Mouse (Mus musculus): ENCODE measurements at regions not wholly inside any gene's neighbourhood (a gene's known extent, or its start where the extent isn't known, plus 50 kb on each side); places are given as distances from the start of the nearest gene placed in this dataset.
A peak's percentile ranks its signal among the peaks of the same experiment; 100 is the strongest.

GRCm38 (mm10) chr7:133317511-133317910 is 193.4 kb upstream of the Ctbp2 start:
- H3K4me1 ChIP-seq, result peaks cover 27% of the 10 kb centered on the region
- no peak overlapping the region for H3K27ac ChIP-seq
- no peaks in the 10 kb centered on the region for H3K36me3 ChIP-seq
- no peaks in the 10 kb centered on the region for H3K27me3 ChIP-seq (ENCODE audit: insufficient read depth, poor library complexity, severe bottlenecking)
- no peak overlapping the region for H3K4me3 ChIP-seq
- H3K9me3 ChIP-seq, result peaks cover 3% of the 10 kb centered on the region; the same call in 1 of the 2 replicates
- no peak for DNase-seq (ENCODE audit: low spot score)

GRCm38 (mm10) chr7:133316701-133317475 is 192.7 kb upstream of the Ctbp2 start:
- Histone ChIP-seq H3K27ac (no peak overlapping the region), H3K4me1 (peaks cover 30% of the 10 kb centered on the region), H3K9me3 (peaks cover 3% of the 10 kb centered on the region; the same call in 1 of the 2 replicates), H3K36me3 (no peaks in the 10 kb centered on the region), H3K27me3 (ENCODE audit: insufficient read depth, poor library complexity, severe bottlenecking) (no peaks in the 10 kb centered on the region), H3K4me3 (no peak overlapping the region)
- WGBS, result 65% methylated on average over 9 of the region's 9 CpGs
- no peak for DNase-seq (ENCODE audit: low spot score)

GRCm38 (mm10) chr7:133315197-133316029 is 191.3 kb upstream of the Ctbp2 start:
- DNase-seq (ENCODE audit: low spot score), result no peak
- peaks cover 3% of the 10 kb centered on the region; the same call in 1 of the 2 replicates for H3K9me3 ChIP-seq
- peak overlapping the region; percentile 27 for H3K4me3 ChIP-seq
- no peak overlapping the region for H3K27ac ChIP-seq
- no peaks in the 10 kb centered on the region for H3K27me3 ChIP-seq (ENCODE audit: insufficient read depth, poor library complexity, severe bottlenecking)
- WGBS, result 22% methylated on average over 10 of the region's 10 CpGs
- H3K36me3 ChIP-seq, result no peaks in the 10 kb centered on the region
- peaks cover 30% of the 10 kb centered on the region for H3K4me1 ChIP-seq

- peaks cover 30% of the 10 kb centered on the region for H3K4me1 ChIP-seq
- 59% methylated on average over 5 of the region's 5 CpGs for WGBS
- no peak for DNase-seq (ENCODE audit: low spot score)
These were observed 189.0 kb upstream of the Ctbp2 start for GRCm38 (mm10) chr7:133313115-133313514.

GRCm38 (mm10) chr7:133311116-133311801 is 187.1 kb upstream of the Ctbp2 start:
- Histone ChIP-seq H3K9me3 (peaks cover 3% of the 10 kb centered on the region; the same call in 1 of the 2 replicates), H3K36me3 (no peaks in the 10 kb centered on the region), H3K27me3 (ENCODE audit: insufficient read depth, poor library complexity, severe bottlenecking) (no peaks in the 10 kb centered on the region), H3K4me3 (no peak overlapping the region), H3K4me1 (peaks cover 25% of the 10 kb centered on the region), H3K27ac (no peak overlapping the region)
- DNase-seq (ENCODE audit: low spot score), result no peak
- 63% methylated on average over 8 of the region's 9 CpGs for WGBS

More at GRCm38 (mm10) chr7:133313115-133313514, 189.0 kb upstream of the Ctbp2 start:
- no peak overlapping the region for H3K27ac ChIP-seq
- H3K4me3 ChIP-seq, result no peak overlapping the region
- peaks cover 3% of the 10 kb centered on the region; the same call in 1 of the 2 replicates for H3K9me3 ChIP-seq
- H3K36me3 ChIP-seq, result no peaks in the 10 kb centered on the region
- no peaks in the 10 kb centered on the region for H3K27me3 ChIP-seq (ENCODE audit: insufficient read depth, poor library complexity, severe bottlenecking)

GRCm38 (mm10) chr7:133304461-133304860 is 180.3 kb upstream of the Ctbp2 start:
- Histone ChIP-seq H3K4me1 (no peaks in the 10 kb centered on the region), H3K9me3 (no peaks in the 10 kb centered on the region), H3K36me3 (no peaks in the 10 kb centered on the region), H3K4me3 (no peak overlapping the region), H3K27me3 (ENCODE audit: insufficient read depth, poor library complexity, severe bottlenecking) (no peaks in the 10 kb centered on the region), H3K27ac (no peak overlapping the region)
- no peak for DNase-seq (ENCODE audit: low spot score)
- 68% methylated on average over 5 of the region's 5 CpGs for WGBS

GRCm38 (mm10) chr7:133290471-133290870 is 166.3 kb upstream of the Ctbp2 start:
- WGBS, result 66% methylated on average over 3 of the region's 3 CpGs
- no peak overlapping the region for H3K27ac ChIP-seq
- no peak for DNase-seq (ENCODE audit: low spot score)
- H3K4me3 ChIP-seq, result no peak overlapping the region
- H3K27me3 ChIP-seq (ENCODE audit: insufficient read depth, poor library complexity, severe bottlenecking), result peaks cover 3% of the 10 kb centered on the region; the same call in 1 of the 2 replicates
- no peaks in the 10 kb centered on the region for H3K9me3 ChIP-seq
- no peaks in the 10 kb centered on the region for H3K4me1 ChIP-seq
- H3K36me3 ChIP-seq, result no peaks in the 10 kb centered on the region

GRCm38 (mm10) chr7:133288236-133288635 is 164.1 kb upstream of the Ctbp2 start:
- no peaks in the 10 kb centered on the region for H3K9me3 ChIP-seq
- WGBS, result 78% methylated on average over 3 of the region's 3 CpGs

GRCm38 (mm10) chr7:133286836-133287235 is 162.7 kb upstream of the Ctbp2 start:
- Histone ChIP-seq H3K27me3 (ENCODE audit: insufficient read depth, poor library complexity, severe bottlenecking) (peaks cover 3% of the 10 kb centered on the region; the same call in 1 of the 2 replicates), H3K4me3 (no peak overlapping the region), H3K4me1 (no peaks in the 10 kb centered on the region), H3K27ac (no peak overlapping the region), H3K9me3 (no peaks in the 10 kb centered on the region), H3K36me3 (no peaks in the 10 kb centered on the region)
- DNase-seq (ENCODE audit: low spot score), result no peak
- 82% methylated on average over 7 of the region's 7 CpGs for WGBS

More at GRCm38 (mm10) chr7:133288236-133288635, 164.1 kb upstream of the Ctbp2 start:
- Histone ChIP-seq H3K4me1 (no peaks in the 10 kb centered on the region), H3K4me3 (no peak overlapping the region), H3K27me3 (ENCODE audit: insufficient read depth, poor library complexity, severe bottlenecking) (peaks cover 3% of the 10 kb centered on the region; the same call in 1 of the 2 replicates), H3K27ac (no peak overlapping the region), H3K36me3 (no peaks in the 10 kb centered on the region)
- no peak for DNase-seq (ENCODE audit: low spot score)

GRCm38 (mm10) chr7:133286216-133286615 is 162.1 kb upstream of the Ctbp2 start:
- Histone ChIP-seq H3K27ac (no peak overlapping the region), H3K9me3 (no peaks in the 10 kb centered on the region), H3K36me3 (no peaks in the 10 kb centered on the region), H3K4me3 (no peak overlapping the region), H3K27me3 (ENCODE audit: insufficient read depth, poor library complexity, severe bottlenecking) (peaks cover 3% of the 10 kb centered on the region; the same call in 1 of the 2 replicates), H3K4me1 (no peaks in the 10 kb centered on the region)
- no peak for DNase-seq (ENCODE audit: low spot score)
- WGBS, result 78% methylated on average over 5 of the region's 5 CpGs

- WGBS, result 79% methylated on average over 5 of the region's 5 CpGs
- Histone ChIP-seq H3K4me3 (no peak overlapping the region), H3K9me3 (no peaks in the 10 kb centered on the region), H3K27me3 (ENCODE audit: insufficient read depth, poor library complexity, severe bottlenecking) (peaks cover 74% of the 10 kb centered on the region), H3K27ac (no peak overlapping the region), H3K36me3 (no peaks in the 10 kb centered on the region), H3K4me1 (no peaks in the 10 kb centered on the region)
- DNase-seq (ENCODE audit: low spot score), result no peak
These were observed 138.0 kb upstream of the Ctbp2 start for GRCm38 (mm10) chr7:133262161-133262560.

GRCm38 (mm10) chr7:133259143-133259542 is 135.0 kb upstream of the Ctbp2 start:
- Histone ChIP-seq H3K27ac (no peak overlapping the region), H3K9me3 (no peaks in the 10 kb centered on the region), H3K27me3 (ENCODE audit: insufficient read depth, poor library complexity, severe bottlenecking) (peaks cover 76% of the 10 kb centered on the region), H3K36me3 (no peaks in the 10 kb centered on the region), H3K4me3 (no peak overlapping the region), H3K4me1 (no peaks in the 10 kb centered on the region)
- peak; percentile 79 for DNase-seq (ENCODE audit: low spot score)
- WGBS, result 55% methylated on average over 7 of the region's 7 CpGs

Measured in heart, embryonic 10.5 days (tissue).